Mouse (Mus musculus) megakaryocyte, embryonic 14.5 days (primary cell): ENCODE results near the gene Caskin2. TPM values are rescaled to one million over a fixed set of nuclear protein-coding genes. Genes with fewer than 3 reads are reported as not detected.
A peak's percentile ranks its signal among the peaks of the same experiment; 100 is the strongest.

Source experiments
- H3K27me3 ChIP-seq: replicated peaks from 2 replicates; pipeline ENCODE3; 2012; ENCODE audit warnings: inconsistent platforms
- H3K36me3 ChIP-seq: replicated peaks from 2 replicates; pipeline ENCODE3; 2012; ENCODE audit warnings: low read length, inconsistent platforms, mixed read lengths
- H3K4me1 ChIP-seq: 2 replicates; pipeline ENCODE4 v1.6.1; 2012; ENCODE audit warnings: inconsistent platforms
- H3K4me3 ChIP-seq: replicated peaks from 2 replicates; pipeline ENCODE3; 2012; ENCODE audit warnings: moderate library complexity, mild to moderate bottlenecking, inconsistent platforms
- H3K9me3 ChIP-seq: 2 replicates; pipeline ENCODE4 v1.6.1; 2012; ENCODE audit warnings: inconsistent platforms
- FLI1 ChIP-seq: IDR thresholded peaks from 2 replicates; pipeline ENCODE4 v1.6.1; 2012; ENCODE audit warnings: low read length, inconsistent platforms, mixed read lengths
- GATA1 ChIP-seq: IDR thresholded peaks from 3 replicates; pipeline ENCODE4 v1.6.1; 2012; ENCODE audit warnings: mixed read lengths, low read length, inconsistent platforms, borderline replicate concordance
- polyA plus RNA-seq: library from polyadenylated mRNA; stranded (reverse); fragments of >175 nt; gene quantifications from 2 replicates; pipeline ENCODE4 v1.2.3, GENCODE M21; 2012; ENCODE audit warnings: low replicate concordance; ENCODE audit not compliant: insufficient read depth

Gene Caskin2
- polyA plus RNA-seq, 1 experiment = 3.0 TPM

DNA sequence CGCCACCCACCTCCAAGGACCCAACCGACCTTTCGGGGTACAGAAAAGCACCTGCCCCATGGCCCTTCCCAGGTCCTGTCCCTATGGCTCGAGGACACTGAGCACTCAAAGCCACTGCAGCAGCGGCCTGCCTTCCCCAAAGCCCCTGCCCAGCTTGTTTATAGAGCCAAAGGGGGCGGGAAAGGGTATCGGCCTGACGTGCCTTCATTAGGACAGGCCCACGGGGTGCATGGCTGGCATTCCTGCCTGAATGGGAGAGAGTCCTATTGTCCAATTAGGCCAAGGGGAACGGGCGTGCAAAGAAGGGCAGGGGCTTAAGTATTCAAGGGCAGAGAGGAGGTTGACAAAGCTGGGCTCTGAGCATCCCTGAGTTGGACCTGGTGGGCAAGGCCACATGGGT lies 5.5 kb downstream of the Caskin2 start:
- Histone ChIP-seq H3K27me3 (peaks cover 50% of the 10 kb centered on the region), H3K4me3 (no peak overlapping the region), H3K9me3 (no peaks in the 10 kb centered on the region), H3K4me1 (peaks cover 38% of the 10 kb centered on the region), H3K36me3 (peaks cover 19% of the 10 kb centered on the region)
- TF ChIP-seq GATA1 = no peak
- no peak for TF ChIP-seq FLI1

DNA sequence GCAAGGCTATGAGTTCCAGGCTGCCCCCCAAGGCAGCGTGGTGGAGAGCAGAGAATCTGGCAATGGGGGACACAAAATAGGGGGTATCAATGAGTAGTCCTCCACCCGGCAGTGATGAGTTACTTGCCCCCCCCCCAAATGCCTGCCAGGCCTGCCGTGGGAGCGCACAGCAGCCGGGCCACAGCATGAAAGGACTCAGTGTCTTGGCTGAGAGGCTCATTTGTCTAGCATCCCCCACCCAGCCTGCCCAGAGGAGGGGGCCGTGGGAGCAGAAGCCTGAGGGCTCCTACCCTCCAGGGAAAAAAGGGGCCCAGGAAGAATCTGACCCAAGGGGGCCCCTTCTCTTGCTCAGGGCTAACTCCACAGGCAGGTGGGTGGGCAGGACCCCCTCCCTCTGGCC lies 6.1 kb downstream of the Caskin2 start:
- Histone ChIP-seq H3K4me1 (peaks cover 31% of the 10 kb centered on the region), H3K27me3 (peaks cover 44% of the 10 kb centered on the region), H3K36me3 (peaks cover 24% of the 10 kb centered on the region), H3K9me3 (no peaks in the 10 kb centered on the region), H3K4me3 (no peak overlapping the region)
- TF ChIP-seq FLI1 = no peak
- no peak for TF ChIP-seq GATA1

DNA sequence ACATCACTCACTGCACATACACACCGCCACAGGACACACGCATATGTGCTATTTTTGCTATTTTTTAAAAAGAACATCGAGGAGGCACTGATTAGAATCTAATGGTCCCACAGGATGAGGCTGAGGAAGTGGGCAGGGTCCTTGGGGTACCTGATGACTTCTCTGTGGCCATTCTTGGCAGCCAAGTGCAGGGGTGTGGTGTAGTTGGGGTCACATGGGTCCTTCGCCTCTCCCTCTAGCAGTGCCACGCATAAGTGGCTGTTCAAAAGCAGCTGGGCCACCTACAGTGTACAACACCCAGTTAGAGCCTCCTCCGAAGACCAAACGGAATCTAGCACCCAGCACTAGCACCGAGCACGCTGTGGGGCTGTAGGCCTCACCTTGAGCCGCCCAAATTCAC lies 7.3 kb downstream of the Caskin2 start:
- H3K4me3 ChIP-seq = no peak overlapping the region
- H3K4me1 ChIP-seq = peaks cover 31% of the 10 kb centered on the region
- H3K27me3 ChIP-seq = peaks cover 32% of the 10 kb centered on the region
- no peaks in the 10 kb centered on the region for H3K9me3 ChIP-seq
- peaks cover 33% of the 10 kb centered on the region for H3K36me3 ChIP-seq
- TF ChIP-seq FLI1 (no peak), GATA1 (no peak)

DNA sequence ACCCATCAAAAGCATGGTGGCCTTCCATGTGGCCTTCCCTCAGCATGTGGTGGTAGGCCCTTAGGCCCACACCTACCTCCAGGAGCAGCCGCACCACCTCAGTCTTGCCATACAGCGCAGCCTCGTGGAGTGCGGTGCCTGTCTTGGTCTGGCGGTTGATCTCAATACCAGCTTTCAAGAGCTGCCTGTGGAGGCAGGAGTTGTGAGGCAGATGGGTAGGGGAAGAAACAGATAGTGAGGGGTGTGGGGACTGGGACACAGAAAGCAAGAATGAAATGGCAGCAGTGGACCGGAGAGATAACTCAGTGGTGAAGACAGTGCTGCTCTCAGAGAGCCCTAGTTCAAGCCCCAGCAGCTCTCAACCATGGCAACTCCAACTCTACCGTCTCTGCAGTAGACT lies 8.4 kb downstream of the Caskin2 start:
- peaks cover 22% of the 10 kb centered on the region for H3K27me3 ChIP-seq

DNA sequence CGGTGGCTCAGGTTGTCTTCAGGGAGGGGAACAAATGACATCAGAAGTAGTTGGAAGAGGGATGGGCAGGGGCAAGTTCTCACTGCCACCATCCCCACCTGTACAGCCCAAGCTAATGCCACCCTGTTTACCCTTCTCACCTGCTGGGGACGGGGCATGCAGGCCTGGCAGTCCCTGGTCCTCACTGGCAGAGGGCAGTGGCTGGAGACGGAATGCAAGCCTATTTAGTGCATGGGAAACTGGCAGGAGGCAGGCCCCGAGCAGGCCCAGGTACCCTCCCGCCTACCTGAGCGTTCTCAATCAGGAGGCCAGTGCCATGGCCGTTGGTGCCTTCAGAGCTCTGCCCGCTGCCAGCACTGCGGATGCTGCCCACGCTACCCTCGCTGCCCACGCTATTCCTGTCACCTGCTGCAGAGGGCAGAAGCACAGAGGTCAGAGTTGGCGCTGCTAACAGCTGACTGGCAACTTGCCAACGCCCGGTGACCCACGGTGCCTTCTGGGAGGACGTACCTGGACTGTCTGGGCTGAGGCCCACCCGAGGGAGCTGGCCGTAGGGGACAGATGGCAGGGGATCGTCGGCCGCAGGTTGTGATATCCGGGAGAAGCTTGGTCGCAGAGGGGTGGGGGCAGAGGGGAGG lies 10.2 kb downstream of the Caskin2 start:
- Histone ChIP-seq H3K4me3 (peak overlapping the region; percentile 17), H3K9me3 (no peaks in the 10 kb centered on the region), H3K36me3 (peaks cover 61% of the 10 kb centered on the region), H3K27me3 (peaks cover 8% of the 10 kb centered on the region), H3K4me1 (peaks cover 21% of the 10 kb centered on the region)
- TF ChIP-seq FLI1 (no peak), GATA1 (no peak)

More for the DNA sequence above, 8.4 kb downstream of the Caskin2 start:
- peak overlapping the region; percentile 42 for H3K4me3 ChIP-seq
- TF ChIP-seq GATA1 (no peak), FLI1 (no peak)
- peaks cover 43% of the 10 kb centered on the region for H3K36me3 ChIP-seq
- peaks cover 31% of the 10 kb centered on the region for H3K4me1 ChIP-seq
- H3K9me3 ChIP-seq = no peaks in the 10 kb centered on the region

DNA sequence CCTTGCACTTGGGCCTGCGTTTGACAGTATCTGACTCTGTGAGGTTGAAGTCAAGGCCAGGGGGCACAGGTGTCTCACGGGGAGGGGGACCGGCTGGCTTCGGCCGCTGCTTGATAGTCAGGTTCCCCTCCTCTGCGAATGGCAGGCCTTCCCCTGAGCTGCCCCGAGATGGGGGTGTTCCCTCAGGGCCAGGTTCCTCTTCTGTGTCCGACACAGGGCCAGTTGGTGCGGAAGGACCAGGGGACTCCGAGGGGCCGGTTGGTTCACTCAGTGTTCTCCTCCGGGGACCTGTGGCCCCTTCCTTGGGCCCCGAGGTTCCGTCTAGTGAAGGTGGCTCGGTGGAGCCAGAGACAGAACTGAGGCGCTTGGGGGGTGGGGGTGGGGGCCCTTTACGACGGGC lies 12.5 kb downstream of the Caskin2 start:
- no peak overlapping the region for H3K4me3 ChIP-seq
- H3K36me3 ChIP-seq = peaks cover 80% of the 10 kb centered on the region
- no peaks in the 10 kb centered on the region for H3K9me3 ChIP-seq
- TF ChIP-seq FLI1 = no peak
- TF ChIP-seq GATA1 = no peak
- peaks cover 35% of the 10 kb centered on the region for H3K4me1 ChIP-seq
- peaks cover 2% of the 10 kb centered on the region for H3K27me3 ChIP-seq

DNA sequence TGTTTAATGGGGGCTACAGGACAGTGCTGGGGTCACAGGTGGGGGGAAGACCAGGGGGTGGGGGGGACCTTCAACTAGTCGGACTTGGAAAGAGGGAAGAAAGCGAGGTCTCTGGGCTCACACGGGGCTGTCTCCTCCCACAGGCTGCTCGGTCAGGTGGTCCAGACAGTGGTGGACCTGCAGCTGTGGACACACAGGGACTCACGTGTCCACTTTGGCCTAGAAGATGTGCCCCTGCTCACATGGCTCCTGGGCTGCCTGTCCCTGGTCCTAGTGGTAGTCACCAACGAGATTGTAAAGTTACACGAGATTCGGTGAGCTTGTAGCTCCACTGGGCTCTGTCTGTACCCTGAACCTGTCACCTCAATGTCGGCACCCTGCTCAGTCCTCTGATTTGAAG lies 15.8 kb downstream of the Caskin2 start:
- H3K4me1 ChIP-seq = peaks cover 30% of the 10 kb centered on the region
- no peaks in the 10 kb centered on the region for H3K9me3 ChIP-seq
- no peak overlapping the region for H3K4me3 ChIP-seq
- H3K36me3 ChIP-seq = peaks cover 94% of the 10 kb centered on the region
- no peaks in the 10 kb centered on the region for H3K27me3 ChIP-seq
- TF ChIP-seq GATA1 (no peak), FLI1 (no peak)

DNA sequence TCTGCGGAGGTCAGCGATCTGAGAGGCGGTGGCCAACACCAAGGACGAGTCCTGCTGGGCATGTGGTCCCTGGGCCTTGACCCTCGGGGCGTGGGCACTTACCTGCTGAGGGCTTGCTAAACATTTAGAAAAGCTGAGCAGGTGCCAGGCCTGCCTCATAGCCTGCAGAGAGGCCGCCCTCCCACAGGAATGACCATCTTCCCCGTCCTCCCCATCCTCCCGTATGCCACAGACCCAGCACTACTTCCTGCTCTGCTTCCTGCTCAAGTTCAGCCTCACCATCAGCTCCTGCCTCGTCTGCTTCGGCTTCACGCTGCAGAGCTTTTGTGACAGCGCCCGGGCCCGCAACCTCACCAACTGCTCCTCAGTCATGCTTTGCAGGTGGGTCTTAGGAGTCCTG lies 16.5 kb downstream of the Caskin2 start:
- TF ChIP-seq GATA1 (no peak), FLI1 (no peak)
- Histone ChIP-seq H3K36me3 (peaks cover 99% of the 10 kb centered on the region), H3K9me3 (no peaks in the 10 kb centered on the region), H3K4me1 (peaks cover 30% of the 10 kb centered on the region), H3K4me3 (peak overlapping the region; percentile 20), H3K27me3 (no peaks in the 10 kb centered on the region)

DNA sequence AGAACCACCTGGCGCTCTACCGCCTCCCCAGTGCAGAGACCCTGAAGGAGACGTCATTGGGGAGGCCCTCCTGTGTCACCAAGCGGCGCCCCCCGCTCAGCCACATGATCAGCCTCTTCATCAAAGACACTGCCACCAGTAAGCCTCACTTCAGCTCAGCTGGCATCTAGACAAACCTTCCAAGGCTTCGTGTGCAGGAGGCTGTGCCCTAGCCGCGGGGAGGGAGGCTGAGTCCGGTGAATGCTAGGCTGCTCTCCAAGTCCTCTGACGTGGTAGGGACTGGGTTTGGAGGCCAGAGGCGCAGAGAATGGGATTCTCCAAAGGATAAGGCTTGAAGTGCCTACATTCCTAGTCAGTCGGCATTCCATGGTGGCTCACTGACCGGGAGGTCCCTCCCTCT lies 21.1 kb downstream of the Caskin2 start:
- Histone ChIP-seq H3K36me3 (peaks cover 96% of the 10 kb centered on the region), H3K4me3 (no peak overlapping the region), H3K27me3 (no peaks in the 10 kb centered on the region), H3K9me3 (no peaks in the 10 kb centered on the region), H3K4me1 (peaks cover 18% of the 10 kb centered on the region)
- no peak for TF ChIP-seq GATA1
- TF ChIP-seq FLI1 = no peak

DNA sequence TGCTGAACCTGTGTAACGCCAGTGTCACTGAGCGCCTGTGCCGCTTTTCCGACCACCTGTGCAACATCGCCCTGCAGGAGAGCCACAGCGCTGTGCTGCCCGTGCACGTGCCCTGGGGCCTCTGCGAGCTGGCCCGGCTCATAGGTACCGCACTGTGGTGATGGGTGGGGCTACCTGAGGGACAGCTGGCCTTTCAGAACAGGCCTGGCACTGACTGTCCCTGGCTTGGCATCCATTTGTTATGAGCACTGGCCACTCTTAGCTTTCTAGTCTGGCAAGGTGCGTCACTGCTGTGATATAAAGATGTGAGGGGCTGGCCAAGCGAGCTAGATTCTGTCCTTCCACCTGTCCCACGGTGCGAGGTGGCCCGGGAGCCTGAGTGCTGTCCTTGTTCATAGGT lies 21.5 kb downstream of the Caskin2 start:
- no peak for TF ChIP-seq FLI1
- no peak for TF ChIP-seq GATA1
- Histone ChIP-seq H3K4me1 (peaks cover 15% of the 10 kb centered on the region), H3K4me3 (peak overlapping the region; percentile 23), H3K9me3 (no peaks in the 10 kb centered on the region), H3K36me3 (peaks cover 96% of the 10 kb centered on the region), H3K27me3 (no peaks in the 10 kb centered on the region)

DNA sequence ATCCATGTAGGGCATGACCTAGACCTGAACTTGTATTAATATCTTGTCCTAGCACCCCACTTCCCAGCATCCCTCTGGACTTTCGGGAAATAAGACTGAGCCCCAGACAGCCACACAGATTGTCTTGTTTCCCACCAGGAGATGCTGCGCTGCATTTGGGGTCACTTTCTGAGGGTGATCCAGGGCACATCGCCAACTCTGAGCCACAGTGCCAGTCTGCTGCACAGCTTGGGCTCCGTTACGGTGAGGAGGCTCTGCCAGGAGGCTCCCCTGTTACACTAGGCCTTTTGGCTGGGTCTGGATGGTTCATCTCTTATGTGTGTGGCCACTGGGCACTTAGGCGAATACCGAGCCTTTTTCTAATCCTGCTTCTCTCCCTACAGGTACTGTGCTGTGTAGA lies 23.7 kb downstream of the Caskin2 start:
- peaks cover 5% of the 10 kb centered on the region for H3K4me1 ChIP-seq
- H3K9me3 ChIP-seq = no peaks in the 10 kb centered on the region
- peaks cover 96% of the 10 kb centered on the region for H3K36me3 ChIP-seq
- no peaks in the 10 kb centered on the region for H3K27me3 ChIP-seq
- no peak for TF ChIP-seq FLI1
- no peak overlapping the region for H3K4me3 ChIP-seq
